Mouse (Mus musculus) testis, adult 10 weeks (tissue): ENCODE measurements around the gene Rsbn1. TPM values are rescaled to one million over a fixed set of nuclear protein-coding genes. Genes with fewer than 3 reads are reported as not detected.

Experiments
- polyA plus RNA-seq: library from polyadenylated mRNA; stranded (reverse); fragments of 350-450 nt; fragmentation: Illumina TruSeq; extraction: RNeasy Lipid Tissue Mini Kit (QIAGEN cat#74804); gene quantifications from one replicate; pipeline ENCODE4 v1.2.3, GENCODE M21; 2014; ENCODE audit warnings: low read depth, low replicate concordance

Rsbn1 gene
- polyA plus RNA-seq, result 111 TPM

GRCm38 (mm10) chr3:103914010-103914669 is at the start of gene Rsbn1:
TSS of gene Rsbn1 (plus strand) at chr3:103914120.

DNA sequence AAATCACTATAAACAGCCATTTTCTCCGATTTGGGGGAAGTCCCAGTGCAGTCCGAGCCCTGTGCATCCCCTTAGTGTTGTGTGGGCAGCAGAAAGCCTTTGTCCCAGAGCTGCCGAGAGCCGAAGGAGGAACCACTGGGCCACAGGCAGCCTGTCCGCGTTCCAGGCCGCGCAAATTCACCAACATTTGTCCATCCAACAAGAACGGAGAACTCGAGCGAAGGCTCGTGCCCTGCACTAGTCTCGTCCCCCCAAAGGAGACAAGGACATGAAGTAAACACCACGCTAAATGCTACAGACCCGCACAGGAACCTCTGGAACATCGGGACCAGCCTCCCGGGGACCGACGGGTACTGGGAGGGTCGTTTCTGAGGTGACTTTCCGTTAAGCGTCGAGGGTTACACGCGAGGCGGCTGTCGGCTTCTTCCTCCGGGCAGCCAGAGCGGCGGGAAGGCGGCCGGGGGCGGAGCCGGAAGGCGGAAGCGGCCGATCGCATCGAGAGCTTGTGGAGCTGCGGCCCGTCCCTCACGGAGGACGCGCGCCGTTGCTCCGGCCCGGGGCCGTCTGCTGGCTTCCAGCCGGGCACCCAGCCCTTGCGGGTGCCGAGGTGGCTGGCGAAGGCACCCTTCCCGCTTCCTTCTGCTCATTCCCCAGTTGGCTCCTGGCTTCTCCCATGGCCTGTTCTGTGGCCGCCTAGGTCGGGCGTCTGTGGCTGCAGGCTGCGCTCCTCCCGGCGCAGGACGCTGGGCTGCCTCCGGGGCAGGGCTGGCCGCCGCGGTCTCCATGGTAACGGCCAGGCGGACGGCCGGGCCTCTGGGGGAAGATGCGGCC is 54.2 kb downstream of the Rsbn1 start, which contains the start of gene Phtf1:
Phtf1 (plus strand) TSS at position 250 of the 831 bp plus-strand sequence.

Other genes with a start within 250 kb of the Rsbn1 start
- gene Olfml3, start 176.1 kb upstream of the Rsbn1 start, polyA plus RNA-seq, result 4.2 TPM
- not detected for gene Gm10964, start 174.8 kb upstream of the Rsbn1 start, polyA plus RNA-seq
- gene Hipk1, start 122.6 kb upstream of the Rsbn1 start, polyA plus RNA-seq, result 152 TPM
- 4.9 TPM for gene Dclre1b, start 104.7 kb upstream of the Rsbn1 start, polyA plus RNA-seq
- 32.3 TPM for gene Ap4b1, start 104.6 kb upstream of the Rsbn1 start, polyA plus RNA-seq
- 0.41 TPM for gene Gm43064, start 104.5 kb upstream of the Rsbn1 start, polyA plus RNA-seq
- 1.9 TPM for gene Bcl2l15, start 81.5 kb upstream of the Rsbn1 start, polyA plus RNA-seq
- 5.0 TPM for gene Ptpn22, start 54.3 kb upstream of the Rsbn1 start, polyA plus RNA-seq
- 127 TPM for gene Phtf1, start 54.0 kb downstream of the Rsbn1 start, polyA plus RNA-seq